Mouse (Mus musculus): ENCODE data around the gene Aox1.
"Not testable (repeated sequence)": the region's sequence is repeated elsewhere in the genome, so short reads cannot be mapped to it uniquely, and the experiment has no call there.

Aox1 gene

DNA sequence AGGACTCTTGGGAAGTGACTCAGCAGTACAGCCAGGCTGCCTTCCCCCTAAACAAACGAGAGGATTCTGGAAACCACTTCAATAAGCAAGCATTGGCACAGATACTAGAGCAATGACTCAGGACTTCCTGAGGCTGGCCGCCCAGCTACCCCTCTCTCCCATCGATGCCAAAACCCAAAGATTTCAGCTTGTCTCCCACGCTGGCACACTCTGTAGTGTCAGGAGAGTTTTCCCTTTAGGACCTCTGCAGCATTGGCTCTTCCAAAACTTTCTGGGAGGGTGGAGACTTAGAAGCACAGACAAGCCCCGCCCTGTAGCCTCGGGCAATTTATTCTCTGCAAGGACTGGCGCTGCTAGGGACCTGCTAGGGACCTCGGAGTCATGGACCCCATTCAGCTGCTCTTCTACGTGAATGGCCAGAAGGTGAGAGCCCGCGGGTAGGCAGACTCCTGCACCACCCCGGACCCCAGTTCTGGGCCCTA is at the start of gene Aox1:
Gene Aox1 (plus strand): TSS at position 296 of the 482 bp plus-strand sequence.
- peak; percentile 52 for DNase-seq (ENCODE audit: low spot score)

- peak; percentile 9 for DNase-seq (ENCODE audit: low spot score)
These were observed 40.6 kb upstream of the Aox1 start for GRCm38 (mm10) chr1:57989052-57989600.

DNA sequence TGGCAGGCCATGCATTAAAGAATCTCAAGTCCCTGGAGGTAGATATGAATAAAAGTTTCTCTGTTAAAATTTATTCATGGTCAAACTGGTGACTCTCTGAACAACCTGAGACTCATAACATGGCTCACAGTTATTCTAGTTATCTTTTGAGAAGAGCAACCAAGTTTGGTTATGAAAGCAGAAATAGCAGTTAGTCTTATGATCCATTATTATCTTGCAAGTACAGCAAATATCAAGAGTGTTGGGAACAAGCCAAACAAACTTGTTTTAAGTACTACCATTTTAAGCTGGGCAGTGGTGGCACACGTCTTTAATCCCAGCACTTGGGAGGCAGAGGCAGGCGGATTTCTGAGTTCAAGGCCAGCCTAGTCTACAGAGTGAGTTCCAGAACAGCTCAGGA is 38.5 kb upstream of the Aox1 start:
- DNase-seq (ENCODE audit: low spot score), result no peak

DNA sequence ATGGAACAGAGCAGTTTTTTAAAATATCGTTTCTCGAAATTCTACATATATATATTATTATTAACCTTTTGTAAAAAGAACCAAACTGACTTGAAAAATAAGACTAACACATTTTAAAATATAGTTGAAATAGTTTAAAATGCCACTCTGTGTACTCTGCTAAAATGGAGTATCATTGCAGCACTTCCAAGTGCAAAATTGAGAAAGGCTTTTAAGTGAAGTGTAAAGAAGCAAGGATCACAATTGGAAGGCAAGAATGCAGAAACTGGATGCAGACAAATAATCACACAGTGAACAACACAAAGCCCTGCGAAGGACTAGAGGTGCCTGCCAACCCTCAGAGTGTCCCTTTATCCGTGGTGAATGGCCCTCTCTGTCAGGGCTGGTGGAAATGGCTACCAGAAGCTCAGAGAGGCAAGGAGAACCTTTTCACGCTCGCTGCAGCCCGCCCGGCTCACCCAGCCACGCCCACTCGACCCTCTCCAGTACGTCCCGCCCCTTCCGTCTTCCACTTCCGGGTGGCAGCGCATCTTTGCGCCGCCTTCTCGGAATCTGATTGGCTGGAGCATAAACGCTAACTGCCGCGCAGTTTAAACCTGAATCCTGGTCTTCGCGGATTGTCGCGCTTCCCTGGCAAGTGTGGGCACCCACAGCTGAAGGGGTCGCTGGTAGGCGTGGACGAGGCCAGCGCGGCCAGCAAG is 34.1 kb upstream of the Aox1 start, which contains the start of gene Sgo2a:
Gene Sgo2a (plus strand): TSS at position 540 of the 701 bp plus-strand sequence.
- peak; percentile 86 for DNase-seq (ENCODE audit: low spot score)

DNA sequence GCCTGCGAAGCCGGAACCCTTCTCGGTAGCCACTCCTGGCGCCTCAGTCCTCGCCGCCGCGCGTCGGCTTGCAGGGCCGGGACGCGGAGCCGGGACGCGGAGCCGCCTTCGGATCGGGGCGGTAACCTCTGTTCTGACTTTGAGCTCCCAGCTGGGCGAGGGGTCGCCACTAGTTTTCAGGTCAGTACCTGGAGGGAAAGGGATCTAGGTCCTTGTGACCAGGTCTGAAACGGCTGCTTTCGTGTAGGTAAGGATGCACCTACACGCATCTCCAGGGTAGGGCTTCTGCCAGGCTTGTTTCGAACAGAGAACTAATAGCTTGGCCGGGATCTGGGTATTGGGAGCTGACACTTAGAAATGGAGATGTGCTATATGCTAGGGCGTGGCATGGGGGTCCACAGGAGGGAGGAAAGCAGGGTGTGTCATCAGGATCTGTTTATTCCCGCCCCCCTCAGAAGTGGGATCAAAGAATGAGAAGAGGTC is 33.6 kb upstream of the Aox1 start:
- DNase-seq (ENCODE audit: low spot score), result peak; percentile 5

DNA sequence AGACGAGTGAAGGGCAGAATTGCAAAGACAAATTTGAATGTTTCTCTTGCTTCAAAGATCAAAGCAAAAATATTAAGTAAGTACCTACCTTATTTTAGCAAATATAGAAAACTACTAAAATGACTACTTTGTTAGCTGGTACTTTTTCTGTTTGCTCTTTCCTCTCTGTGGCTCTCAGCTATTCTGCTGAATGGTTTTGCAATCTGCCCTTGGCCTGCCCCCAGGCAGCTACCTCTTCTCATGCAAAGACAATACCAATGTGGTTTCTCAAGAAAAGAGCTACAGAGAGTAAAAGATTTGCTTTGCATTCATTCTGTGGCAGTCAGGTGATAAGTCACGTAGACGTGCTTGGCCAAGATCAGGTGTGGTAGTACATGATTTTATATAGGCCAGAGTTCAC is 31.6 kb upstream of the Aox1 start:
- no peak for DNase-seq (ENCODE audit: low spot score)

- not testable (repeated sequence) for DNase-seq (ENCODE audit: low spot score)
These were observed 23.3 kb upstream of the Aox1 start for GRCm38 (mm10) chr1:58006388-58006787.

DNA sequence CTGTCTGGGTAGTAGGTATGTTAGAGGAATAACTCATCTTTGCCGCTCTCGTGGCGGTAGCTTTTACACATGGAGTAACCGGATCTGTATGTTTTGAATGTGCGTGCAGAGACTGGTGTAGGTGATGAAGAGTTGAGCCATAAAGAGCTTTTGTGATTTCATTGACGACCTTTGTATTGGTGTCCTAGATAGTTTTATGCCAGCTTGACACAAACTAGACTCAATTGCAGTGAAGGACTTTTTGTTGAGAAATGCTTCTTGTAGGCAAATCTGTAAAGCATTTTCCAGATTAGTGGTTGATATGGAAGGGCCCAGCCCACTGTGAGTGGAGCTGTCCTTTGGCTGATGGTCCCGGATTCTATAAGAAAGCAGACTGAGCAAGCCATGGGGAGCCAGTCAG is 10.9 kb upstream of the Aox1 start, which contains the start of gene Kctd18:
Gene Kctd18 (minus strand): TSS at position 101 of the 400 bp plus-strand sequence.
- no peak for DNase-seq (ENCODE audit: low spot score)

DNA sequence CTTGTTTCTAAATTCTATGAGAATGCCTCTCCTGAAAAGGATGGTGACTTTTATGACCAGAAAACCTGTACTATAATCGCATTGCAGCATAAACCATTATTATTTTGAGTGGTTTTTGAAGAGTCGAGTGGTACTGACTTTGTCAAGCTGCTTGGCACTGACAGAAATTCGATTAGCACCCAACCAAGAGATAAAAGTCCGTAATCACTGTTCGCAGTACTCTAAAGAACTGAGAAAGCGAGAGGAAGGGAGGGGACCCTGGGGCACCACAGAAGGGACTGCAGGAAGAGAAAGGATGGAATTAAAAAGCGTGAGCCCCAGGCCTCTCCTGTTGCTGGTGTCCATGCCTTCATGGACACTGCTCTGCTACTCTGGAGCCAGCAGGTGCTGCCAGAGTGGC is 2.0 kb upstream of the Aox1 start:
- DNase-seq (ENCODE audit: low spot score), result no peak

- peak; percentile 52 for DNase-seq (ENCODE audit: low spot score)
These were observed 583 bp downstream of the Aox1 start for GRCm38 (mm10) chr1:58030156-58030871.

- DNase-seq (ENCODE audit: low spot score), result peak; percentile 38
These were observed 1.5 kb downstream of the Aox1 start for GRCm38 (mm10) chr1:58031160-58031769.

GRCm38 (mm10) chr1:58037306-58037705 is 7.6 kb downstream of the Aox1 start:
- DNase-seq (ENCODE audit: low spot score), result not testable (repeated sequence)

- DNase-seq (ENCODE audit: low spot score), result no peak
These were observed 15.3 kb downstream of the Aox1 start for GRCm38 (mm10) chr1:58045076-58045475.

- no peak for DNase-seq (ENCODE audit: low spot score)
These were observed 15.8 kb downstream of the Aox1 start for GRCm38 (mm10) chr1:58045546-58045945.

DNA sequence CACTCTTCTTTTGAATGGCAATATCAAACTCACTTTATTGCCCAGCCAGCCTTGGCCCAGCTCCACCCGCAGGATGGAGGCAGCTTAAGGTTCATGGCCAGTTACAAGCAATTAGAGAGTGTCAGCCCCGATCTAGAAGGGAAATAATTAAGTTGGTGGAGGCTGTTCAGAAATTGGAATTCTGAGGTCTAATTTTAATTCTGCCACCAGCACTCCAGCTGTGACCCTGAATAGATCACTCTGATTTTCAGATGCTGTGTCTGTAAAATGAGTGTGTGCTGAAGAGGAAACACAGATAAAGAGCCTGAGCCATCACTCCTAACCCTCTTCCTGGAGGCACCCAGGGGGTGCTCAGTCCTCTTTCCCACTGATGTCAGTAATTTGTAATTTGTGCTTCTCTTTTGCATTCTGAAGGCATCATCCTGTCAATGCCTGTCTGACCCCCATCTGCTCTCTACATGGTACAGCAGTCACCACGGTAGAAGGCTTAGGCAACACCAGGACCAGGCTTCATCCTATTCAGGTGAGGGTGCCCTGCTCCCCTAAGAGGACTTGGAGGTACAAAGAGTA is 17.1 kb downstream of the Aox1 start:
- DNase-seq (ENCODE audit: low spot score), result no peak

- DNase-seq (ENCODE audit: low spot score), result no peak
These were observed 19.4 kb downstream of the Aox1 start for GRCm38 (mm10) chr1:58049126-58049525.

- no peak for DNase-seq (ENCODE audit: low spot score)
These were observed 25.9 kb downstream of the Aox1 start for GRCm38 (mm10) chr1:58055598-58055997.

DNA sequence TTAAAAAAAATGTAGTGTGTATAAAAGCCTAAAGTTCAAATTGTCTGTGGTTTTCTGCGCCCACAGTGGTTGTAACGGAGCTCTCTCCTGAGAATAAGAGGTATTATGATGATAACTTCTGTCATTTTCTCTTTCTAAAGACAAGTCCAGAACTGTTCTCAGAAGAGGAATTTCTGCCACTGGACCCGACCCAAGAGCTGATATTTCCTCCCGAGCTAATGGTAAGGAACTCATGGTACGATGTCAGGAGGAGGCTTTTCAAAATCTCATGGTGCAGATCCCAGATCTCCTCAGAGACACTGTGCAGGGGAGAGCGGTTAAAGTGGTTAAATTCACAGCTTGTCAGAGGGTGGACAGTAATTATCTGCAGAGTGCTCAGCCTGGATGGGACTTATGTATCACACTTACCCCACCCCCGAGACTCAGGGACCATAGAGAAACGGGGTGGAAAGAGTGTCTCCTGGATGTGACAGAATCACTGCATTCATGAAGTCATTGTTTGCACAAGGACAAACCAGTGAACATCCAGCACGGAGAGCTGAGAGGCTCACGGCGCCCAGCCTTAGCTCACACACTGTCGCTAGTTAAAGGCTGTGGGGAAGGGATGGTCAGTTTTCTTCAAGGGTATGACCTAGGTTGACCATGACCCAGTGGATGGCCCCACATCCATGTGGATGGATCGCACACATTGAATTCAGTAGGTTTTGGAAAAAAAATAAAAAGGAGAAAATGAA is 26.5 kb downstream of the Aox1 start:
- DNase-seq (ENCODE audit: low spot score), result no peak

GRCm38 (mm10) chr1:58056939-58057338 is 27.2 kb downstream of the Aox1 start:
- no peak for DNase-seq (ENCODE audit: low spot score)

- DNase-seq (ENCODE audit: low spot score), result no peak
These were observed 29.1 kb downstream of the Aox1 start for GRCm38 (mm10) chr1:58058846-58059245.

DNA sequence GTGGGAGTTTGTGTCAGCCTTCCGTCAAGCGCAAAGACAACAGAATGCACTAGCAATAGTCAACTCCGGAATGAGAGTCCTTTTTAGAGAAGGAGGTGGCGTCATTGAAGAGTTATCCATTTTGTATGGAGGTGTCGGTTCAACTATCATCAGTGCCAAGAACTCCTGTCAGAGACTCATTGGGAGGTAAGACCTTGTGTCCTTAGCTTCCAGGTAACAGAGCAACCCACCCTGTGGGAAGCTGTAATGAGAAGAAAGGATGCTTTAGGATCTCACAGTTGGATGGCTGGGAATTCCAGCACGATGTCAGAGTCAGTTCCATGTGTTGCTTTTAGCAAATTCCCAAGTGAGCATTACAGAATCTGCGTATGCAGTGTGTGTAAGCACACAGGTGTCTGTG is 32.4 kb downstream of the Aox1 start:
- no peak for DNase-seq (ENCODE audit: low spot score)
